Mouse (Mus musculus) heart, embryonic 16.5 days (tissue): ENCODE measurements around the gene Gpatch8. TPM values are rescaled to one million over a fixed set of nuclear protein-coding genes. Genes with fewer than 3 reads are reported as not detected.

Experiments
- ATAC-seq: fragments of 200-750 bp; cut with Nextera tagmentation; replicated peaks from 2 replicates; pipeline ENCODE4 v1.8.0; 2017; ENCODE audit warnings: moderate number of reproducible peaks; ENCODE audit not compliant: insufficient read depth, low FRiP score; ENCODE audit errors: extremely low read depth
- H3K27ac ChIP-seq: fragments of 300-500 bp; sonication (generic); 2 replicates; pipeline ENCODE4 v1.5.1; 2014; ENCODE audit warnings: mild to moderate bottlenecking, low read length, control low read depth, moderate library complexity
- H3K27me3 ChIP-seq: fragments of 300-500 bp; sonication (generic); 2 replicates; pipeline ENCODE4 v1.6.1; 2014; ENCODE audit warnings: low read length, mixed read lengths; ENCODE audit not compliant: control insufficient read depth, insufficient read depth
- H3K36me3 ChIP-seq: fragments of 300-500 bp; sonication (generic); 2 replicates; pipeline ENCODE4 v1.6.1; 2014; ENCODE audit not compliant: control insufficient read depth, insufficient read depth
- H3K4me1 ChIP-seq: fragments of 300-500 bp; sonication (generic); 2 replicates; pipeline ENCODE4 v1.6.1; 2014; ENCODE audit warnings: low read length, mixed read lengths; ENCODE audit not compliant: control insufficient read depth, insufficient read depth
- H3K4me2 ChIP-seq: fragments of 300-500 bp; sonication (generic); 2 replicates; pipeline ENCODE4 v1.6.1; 2014; ENCODE audit warnings: low read depth, mild to moderate bottlenecking, control low read depth, low read length
- H3K4me3 ChIP-seq: fragments of 300-500 bp; sonication (generic); 2 replicates; pipeline ENCODE4 v1.5.1; 2014; ENCODE audit warnings: mild to moderate bottlenecking, control low read depth, low read length
- H3K9ac ChIP-seq: fragments of 300-500 bp; sonication (generic); 2 replicates; pipeline ENCODE4 v1.6.1; 2014; ENCODE audit warnings: low read length, control low read depth
- H3K9me3 ChIP-seq: fragments of 300-500 bp; sonication (generic); replicated peaks from 2 replicates; pipeline ENCODE4 v1.6.1; 2016; ENCODE audit warnings: low read length; ENCODE audit not compliant: control insufficient read depth
- WGBS: fragments of 180-500 bp; shearing (Covaris S2); extraction: QIAGEN DNeasy Blood & Tissue Kit; methylation state at CpG from one replicate; pipeline ENCODE4 v1.1.7; 2014; 5-methylcytosine and 5-hydroxymethylcytosine counted together
- polyA plus RNA-seq: library from polyadenylated mRNA; unstranded; fragments of >200 nt; fragmentation: Nextera tagmentation; extraction: Ambion mirVana; gene quantifications from 2 replicates; pipeline ENCODE4 v1.2.1, GENCODE M21; 2015

Gene Gpatch8
- polyA plus RNA-seq, 1 experiment from 2014 or later = 39.2 TPM

- WGBS = 13% methylated on average over 6 of the region's 6 CpGs
- peaks cover 44% of the 10 kb centered on the region for H3K4me1 ChIP-seq
- H3K9me3 ChIP-seq = no peaks in the 10 kb centered on the region
- H3K4me3 ChIP-seq = no peak overlapping the region
- H3K9ac ChIP-seq = no peak overlapping the region
- peaks cover 7% of the 10 kb centered on the region; the same call in 1 of the 2 replicates for H3K36me3 ChIP-seq
- H3K27me3 ChIP-seq = no peaks in the 10 kb centered on the region
- no peak for ATAC-seq
- no peak overlapping the region for H3K27ac ChIP-seq
- peak overlapping the region; percentile 91; the same call in 1 of the 2 replicates for H3K4me2 ChIP-seq
Observed at GRCm38 (mm10) chr11:102444781-102445180, 111.4 kb downstream of the Gpatch8 start.

GRCm38 (mm10) chr11:102444321-102444720 lies 111.9 kb downstream of the Gpatch8 start:
- H3K27me3 ChIP-seq = 0 out of 2 replicates have a peak, but pooled peaks cover 2% of the 10 kb centered on the region
- no peak overlapping the region for H3K4me2 ChIP-seq
- H3K27ac ChIP-seq = no peak overlapping the region
- H3K9ac ChIP-seq = no peak overlapping the region; the same call in 1 of the 2 replicates
- WGBS = 61% methylated on average over 3 of the region's 3 CpGs
- no peak for ATAC-seq
- H3K4me3 ChIP-seq = no peak overlapping the region
- peaks cover 44% of the 10 kb centered on the region for H3K4me1 ChIP-seq
- H3K9me3 ChIP-seq = no peaks in the 10 kb centered on the region
- H3K36me3 ChIP-seq = peaks cover 11% of the 10 kb centered on the region

GRCm38 (mm10) chr11:102443740-102444139 lies 112.5 kb downstream of the Gpatch8 start:
- H3K9me3 ChIP-seq = no peaks in the 10 kb centered on the region
- 43% methylated on average over 12 of the region's 12 CpGs for WGBS
- peak overlapping the region; percentile 19; the same call in 1 of the 2 replicates for H3K4me2 ChIP-seq
- peaks cover 16% of the 10 kb centered on the region for H3K36me3 ChIP-seq
- peaks cover 42% of the 10 kb centered on the region for H3K4me1 ChIP-seq
- no peak for ATAC-seq
- no peak overlapping the region for H3K27ac ChIP-seq
- H3K9ac ChIP-seq = peak overlapping the region; percentile 42
- peaks cover 2% of the 10 kb centered on the region; the same call in 1 of the 2 replicates for H3K27me3 ChIP-seq
- H3K4me3 ChIP-seq = no peak overlapping the region

- Histone ChIP-seq H3K27ac (no peak overlapping the region), H3K9ac (no peak overlapping the region), H3K27me3 (peaks cover 2% of the 10 kb centered on the region; the same call in 1 of the 2 replicates), H3K4me1 (peaks cover 33% of the 10 kb centered on the region), H3K36me3 (peaks cover 17% of the 10 kb centered on the region), H3K9me3 (no peaks in the 10 kb centered on the region), H3K4me3 (no peak overlapping the region), H3K4me2 (no peak overlapping the region)
- WGBS = 85% methylated on average over 6 of the region's 6 CpGs
- no peak for ATAC-seq
Observed at GRCm38 (mm10) chr11:102442089-102442488, 114.1 kb downstream of the Gpatch8 start.

- no peaks in the 10 kb centered on the region for H3K9me3 ChIP-seq
- H3K27me3 ChIP-seq = peaks cover 2% of the 10 kb centered on the region; the same call in 1 of the 2 replicates
- no peak for ATAC-seq
- no peak overlapping the region for H3K4me2 ChIP-seq
- H3K4me3 ChIP-seq = no peak overlapping the region
- WGBS = 82% methylated on average over 3 of the region's 3 CpGs
- peaks cover 17% of the 10 kb centered on the region for H3K36me3 ChIP-seq
- H3K27ac ChIP-seq = no peak overlapping the region
- H3K4me1 ChIP-seq = peaks cover 34% of the 10 kb centered on the region
- H3K9ac ChIP-seq = no peak overlapping the region
Observed at GRCm38 (mm10) chr11:102441434-102441833, 114.8 kb downstream of the Gpatch8 start.

GRCm38 (mm10) chr11:102440255-102440654 lies 115.9 kb downstream of the Gpatch8 start:
- Histone ChIP-seq H3K36me3 (peaks cover 24% of the 10 kb centered on the region), H3K9me3 (no peaks in the 10 kb centered on the region), H3K4me2 (no peak overlapping the region), H3K27me3 (peaks cover 2% of the 10 kb centered on the region; the same call in 1 of the 2 replicates), H3K4me3 (no peak overlapping the region), H3K4me1 (peaks cover 27% of the 10 kb centered on the region), H3K27ac (no peak overlapping the region), H3K9ac (no peak overlapping the region)
- ATAC-seq = no peak
- 90% methylated on average over 8 of the region's 8 CpGs for WGBS

- no peak for ATAC-seq
- Histone ChIP-seq H3K4me2 (no peak overlapping the region), H3K4me3 (no peak overlapping the region; the same call in 1 of the 2 replicates), H3K27ac (no peak overlapping the region), H3K36me3 (peaks cover 30% of the 10 kb centered on the region), H3K9me3 (no peaks in the 10 kb centered on the region), H3K9ac (no peak overlapping the region), H3K4me1 (peaks cover 20% of the 10 kb centered on the region), H3K27me3 (peaks cover 2% of the 10 kb centered on the region; the same call in 1 of the 2 replicates)
- 81% methylated on average over 14 of the region's 14 CpGs for WGBS
Observed at GRCm38 (mm10) chr11:102439093-102440082, 116.8 kb downstream of the Gpatch8 start.

GRCm38 (mm10) chr11:102438212-102439092 lies 117.7 kb downstream of the Gpatch8 start:
- peak; percentile 15 for ATAC-seq
- H3K9ac ChIP-seq = peak overlapping the region; percentile 70
- H3K4me1 ChIP-seq = peaks cover 14% of the 10 kb centered on the region
- peak overlapping the region; percentile 92 for H3K4me2 ChIP-seq
- peaks cover 30% of the 10 kb centered on the region for H3K36me3 ChIP-seq
- H3K4me3 ChIP-seq = peak overlapping the region; percentile 56
- peaks cover 2% of the 10 kb centered on the region; the same call in 1 of the 2 replicates for H3K27me3 ChIP-seq
- H3K27ac ChIP-seq = no peak overlapping the region
- H3K9me3 ChIP-seq = no peaks in the 10 kb centered on the region
- 19% methylated on average over 77 of the region's 77 CpGs for WGBS
